Mouse (Mus musculus): ENCODE results near the gene Zfp646. TPM values are rescaled to one million over a fixed set of nuclear protein-coding genes. Genes with fewer than 3 reads are reported as not detected.

Zfp646 gene
- polyA plus RNA-seq, 1 experiment from 2014 or later = 17.1 TPM

DNA sequence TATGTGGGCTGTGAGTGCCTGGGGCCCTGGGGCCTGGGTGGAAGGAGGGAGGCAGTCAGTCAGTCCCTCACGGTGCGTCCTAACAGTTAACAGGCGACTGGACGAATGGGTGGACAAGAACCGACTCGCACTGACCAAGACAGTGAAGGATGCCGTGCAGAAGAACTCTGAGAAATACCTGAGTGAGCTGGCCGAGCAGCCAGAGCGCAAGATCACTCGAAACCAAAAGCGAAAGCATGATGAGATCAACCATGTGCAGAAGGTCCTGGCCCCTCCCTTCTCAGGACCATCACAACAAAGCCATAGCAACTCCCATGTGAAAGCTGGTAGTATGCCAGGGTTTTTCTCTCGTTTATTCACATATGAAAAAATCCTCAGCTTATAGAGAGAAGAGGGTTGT lies 39.3 kb downstream of the Zfp646 start:
- no peak for ATAC-seq (ENCODE audit: insufficient number of reproducible peaks, insufficient read depth, low FRiP score, low read depth)
- Histone ChIP-seq H3K9me3 (ENCODE audit: control insufficient read depth, low read depth, low read length) (no peaks in the 10 kb centered on the region), H3K4me1 (ENCODE audit: control insufficient read depth, insufficient read depth, low read length) (peaks cover 4% of the 10 kb centered on the region; the same call in 1 of the 2 replicates), H3K4me2 (replicated peaks; ENCODE audit: low read depth, low read length) (no peak overlapping the region), H3K36me3 (ENCODE audit: control insufficient read depth, insufficient read depth, low read length) (peaks cover 8% of the 10 kb centered on the region), H3K27me3 (ENCODE audit: control insufficient read depth, insufficient read depth, low read length) (no peaks in the 10 kb centered on the region), H3K27ac (ENCODE audit: low read length) (no peak overlapping the region), H3K9ac (replicated peaks; ENCODE audit: low read depth, low read length) (no peak overlapping the region), H3K4me3 (ENCODE audit: low read depth, low read length) (no peak overlapping the region)
- 87% methylated on average over 12 of the region's 12 CpGs for WGBS

DNA sequence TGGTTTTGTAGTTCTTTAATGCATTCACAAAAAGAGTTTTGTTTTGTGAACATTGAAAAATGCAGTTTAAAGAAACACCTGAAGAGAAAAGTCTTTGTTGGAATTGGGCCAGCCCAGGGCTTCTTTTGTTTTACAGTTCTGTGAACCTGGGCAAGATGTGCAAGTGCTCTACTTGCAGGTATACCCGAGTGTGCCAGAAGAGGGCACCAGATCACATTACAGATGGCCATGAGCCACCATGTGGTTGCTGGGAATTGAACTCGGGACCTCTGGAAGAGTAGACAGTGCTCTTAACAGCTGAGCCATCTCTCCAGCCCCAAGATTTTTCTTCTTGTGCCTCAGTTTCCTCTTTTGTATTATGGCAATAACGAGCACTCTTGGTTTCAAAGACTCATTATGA lies 42.2 kb downstream of the Zfp646 start:
- H3K27me3 ChIP-seq (ENCODE audit: control insufficient read depth, insufficient read depth, low read length) = no peaks in the 10 kb centered on the region
- no peak for ATAC-seq (ENCODE audit: insufficient number of reproducible peaks, insufficient read depth, low FRiP score, low read depth)
- no peak overlapping the region for H3K9ac ChIP-seq (replicated peaks; ENCODE audit: low read depth, low read length)
- no peaks in the 10 kb centered on the region for H3K9me3 ChIP-seq (ENCODE audit: control insufficient read depth, low read depth, low read length)
- H3K4me3 ChIP-seq (ENCODE audit: low read depth, low read length) = no peak overlapping the region
- H3K27ac ChIP-seq (ENCODE audit: low read length) = no peak overlapping the region
- peaks cover under 1% of the 10 kb centered on the region; the same call in 1 of the 2 replicates for H3K4me1 ChIP-seq (ENCODE audit: control insufficient read depth, insufficient read depth, low read length)
- 54% methylated on average over 3 of the region's 3 CpGs for WGBS
- H3K4me2 ChIP-seq (replicated peaks; ENCODE audit: low read depth, low read length) = no peak overlapping the region
- peaks cover 10% of the 10 kb centered on the region for H3K36me3 ChIP-seq (ENCODE audit: control insufficient read depth, insufficient read depth, low read length)

- H3K36me3 ChIP-seq (ENCODE audit: control insufficient read depth, insufficient read depth, low read length) = peaks cover 10% of the 10 kb centered on the region
- 0 out of 2 replicates have a peak, but pooled peaks cover 3% of the 10 kb centered on the region for H3K4me1 ChIP-seq (ENCODE audit: control insufficient read depth, insufficient read depth, low read length)
- no peaks in the 10 kb centered on the region for H3K9me3 ChIP-seq (ENCODE audit: control insufficient read depth, low read depth, low read length)
- ATAC-seq (ENCODE audit: insufficient number of reproducible peaks, insufficient read depth, low FRiP score, low read depth) = no peak
- H3K27me3 ChIP-seq (ENCODE audit: control insufficient read depth, insufficient read depth, low read length) = no peaks in the 10 kb centered on the region
- no peak overlapping the region for H3K9ac ChIP-seq (replicated peaks; ENCODE audit: low read depth, low read length)
- no peak overlapping the region for H3K4me2 ChIP-seq (replicated peaks; ENCODE audit: low read depth, low read length)
- 70% methylated on average over 7 of the region's 7 CpGs for WGBS
- no peak overlapping the region for H3K27ac ChIP-seq (ENCODE audit: low read length)
- H3K4me3 ChIP-seq (ENCODE audit: low read depth, low read length) = no peak overlapping the region
Observed at GRCm38 (mm10) chr7:127919290-127919689, 43.3 kb downstream of the Zfp646 start.

GRCm38 (mm10) chr7:127921516-127921915 lies 45.5 kb downstream of the Zfp646 start:
- Histone ChIP-seq H3K9me3 (ENCODE audit: control insufficient read depth, low read depth, low read length) (no peaks in the 10 kb centered on the region), H3K4me3 (ENCODE audit: low read depth, low read length) (no peak overlapping the region)

GRCm38 (mm10) chr7:127922451-127923275 lies 46.6 kb downstream of the Zfp646 start:
- no peak overlapping the region for H3K4me3 ChIP-seq (ENCODE audit: low read depth, low read length)
- ATAC-seq (ENCODE audit: insufficient number of reproducible peaks, insufficient read depth, low FRiP score, low read depth) = no peak
- H3K27ac ChIP-seq (ENCODE audit: low read length) = peak overlapping the region; percentile 59; the same call in 1 of the 2 replicates
- no peak overlapping the region for H3K4me2 ChIP-seq (replicated peaks; ENCODE audit: low read depth, low read length)
- H3K4me1 ChIP-seq (ENCODE audit: control insufficient read depth, insufficient read depth, low read length) = 0 out of 2 replicates have a peak, but pooled peaks cover 3% of the 10 kb centered on the region
- WGBS = 65% methylated on average over 6 of the region's 6 CpGs
- H3K9me3 ChIP-seq (ENCODE audit: control insufficient read depth, low read depth, low read length) = no peaks in the 10 kb centered on the region
- no peaks in the 10 kb centered on the region for H3K27me3 ChIP-seq (ENCODE audit: control insufficient read depth, insufficient read depth, low read length)
- peaks cover 14% of the 10 kb centered on the region for H3K36me3 ChIP-seq (ENCODE audit: control insufficient read depth, insufficient read depth, low read length)
- H3K9ac ChIP-seq (replicated peaks; ENCODE audit: low read depth, low read length) = no peak overlapping the region

More at GRCm38 (mm10) chr7:127921516-127921915, 45.5 kb downstream of the Zfp646 start:
- Histone ChIP-seq H3K4me2 (replicated peaks; ENCODE audit: low read depth, low read length) (no peak overlapping the region), H3K27me3 (ENCODE audit: control insufficient read depth, insufficient read depth, low read length) (no peaks in the 10 kb centered on the region), H3K27ac (ENCODE audit: low read length) (no peak overlapping the region), H3K9ac (replicated peaks; ENCODE audit: low read depth, low read length) (no peak overlapping the region), H3K4me1 (ENCODE audit: control insufficient read depth, insufficient read depth, low read length) (0 out of 2 replicates have a peak, but pooled peaks cover 3% of the 10 kb centered on the region), H3K36me3 (ENCODE audit: control insufficient read depth, insufficient read depth, low read length) (peaks cover 17% of the 10 kb centered on the region)
- ATAC-seq (ENCODE audit: insufficient number of reproducible peaks, insufficient read depth, low FRiP score, low read depth) = no peak
- WGBS = 66% methylated on average over 8 of the region's 8 CpGs

DNA sequence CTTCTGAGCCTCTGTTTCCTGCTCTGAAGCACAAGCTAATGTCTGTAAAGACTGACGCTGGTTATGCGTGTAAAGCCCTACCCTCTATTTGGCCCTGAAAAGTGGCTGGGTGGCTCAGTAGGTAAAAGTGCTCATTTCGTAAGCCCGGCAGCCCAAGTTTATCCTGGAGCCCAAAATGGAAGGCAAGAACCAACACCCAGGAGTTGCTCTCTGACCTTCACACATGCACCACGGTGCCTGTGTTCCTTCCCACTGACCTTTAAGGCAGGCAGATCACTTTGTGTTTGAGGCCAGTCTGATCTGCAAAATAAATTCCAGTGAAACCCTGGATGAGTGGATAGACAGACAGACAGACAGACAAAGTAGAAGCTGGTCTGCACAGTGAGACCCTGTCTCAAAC lies 47.7 kb downstream of the Zfp646 start:
- ATAC-seq (ENCODE audit: insufficient number of reproducible peaks, insufficient read depth, low FRiP score, low read depth) = no peak
- 0 out of 2 replicates have a peak, but pooled peaks cover 3% of the 10 kb centered on the region for H3K4me1 ChIP-seq (ENCODE audit: control insufficient read depth, insufficient read depth, low read length)
- H3K9me3 ChIP-seq (ENCODE audit: control insufficient read depth, low read depth, low read length) = no peaks in the 10 kb centered on the region
- no peaks in the 10 kb centered on the region for H3K27me3 ChIP-seq (ENCODE audit: control insufficient read depth, insufficient read depth, low read length)
- WGBS = 83% methylated on average over 5 of the region's 5 CpGs
- H3K27ac ChIP-seq (ENCODE audit: low read length) = peak overlapping the region; percentile 91; the same call in 1 of the 2 replicates
- H3K4me3 ChIP-seq (ENCODE audit: low read depth, low read length) = no peak overlapping the region
- peaks cover 14% of the 10 kb centered on the region for H3K36me3 ChIP-seq (ENCODE audit: control insufficient read depth, insufficient read depth, low read length)
- H3K4me2 ChIP-seq (replicated peaks; ENCODE audit: low read depth, low read length) = no peak overlapping the region
- H3K9ac ChIP-seq (replicated peaks; ENCODE audit: low read depth, low read length) = 0 out of 2 replicates have a peak overlapping the region, but pooled peaks have one; percentile 0

GRCm38 (mm10) chr7:127925252-127925651 lies 49.2 kb downstream of the Zfp646 start:
- 0 out of 2 replicates have a peak, but pooled peaks cover 3% of the 10 kb centered on the region for H3K4me1 ChIP-seq (ENCODE audit: control insufficient read depth, insufficient read depth, low read length)
- H3K36me3 ChIP-seq (ENCODE audit: control insufficient read depth, insufficient read depth, low read length) = peaks cover 13% of the 10 kb centered on the region
- H3K9me3 ChIP-seq (ENCODE audit: control insufficient read depth, low read depth, low read length) = no peaks in the 10 kb centered on the region
- no peaks in the 10 kb centered on the region for H3K27me3 ChIP-seq (ENCODE audit: control insufficient read depth, insufficient read depth, low read length)
- peak overlapping the region; percentile 91 for H3K27ac ChIP-seq (ENCODE audit: low read length)
- no peak overlapping the region for H3K9ac ChIP-seq (replicated peaks; ENCODE audit: low read depth, low read length)
- 71% methylated on average over 5 of the region's 5 CpGs for WGBS
- peak; percentile 84 for ATAC-seq (ENCODE audit: insufficient number of reproducible peaks, insufficient read depth, low FRiP score, low read depth)
- no peak overlapping the region for H3K4me2 ChIP-seq (replicated peaks; ENCODE audit: low read depth, low read length)
- no peak overlapping the region for H3K4me3 ChIP-seq (ENCODE audit: low read depth, low read length)

- no peak overlapping the region for H3K4me3 ChIP-seq (ENCODE audit: low read depth, low read length)
- H3K27me3 ChIP-seq (ENCODE audit: control insufficient read depth, insufficient read depth, low read length) = no peaks in the 10 kb centered on the region
- H3K4me2 ChIP-seq (replicated peaks; ENCODE audit: low read depth, low read length) = no peak overlapping the region
- no peak for ATAC-seq (ENCODE audit: insufficient number of reproducible peaks, insufficient read depth, low FRiP score, low read depth)
- 0 out of 2 replicates have a peak, but pooled peaks cover 3% of the 10 kb centered on the region for H3K4me1 ChIP-seq (ENCODE audit: control insufficient read depth, insufficient read depth, low read length)
- peaks cover 11% of the 10 kb centered on the region for H3K36me3 ChIP-seq (ENCODE audit: control insufficient read depth, insufficient read depth, low read length)
- no peaks in the 10 kb centered on the region for H3K9me3 ChIP-seq (ENCODE audit: control insufficient read depth, low read depth, low read length)
- WGBS = 76% methylated on average over 8 of the region's 8 CpGs
- no peak overlapping the region for H3K9ac ChIP-seq (replicated peaks; ENCODE audit: low read depth, low read length)
- H3K27ac ChIP-seq (ENCODE audit: low read length) = peak overlapping the region; percentile 91
Observed at GRCm38 (mm10) chr7:127926066-127926465, 50.0 kb downstream of the Zfp646 start.

Measured in stomach, embryonic 14.5 days (tissue).